Mouse (Mus musculus): ENCODE data around the gene Hic2. TPM values are rescaled to one million over a fixed set of nuclear protein-coding genes. Genes with fewer than 3 reads are reported as not detected.
"Not testable (repeated sequence)": the region's sequence is repeated elsewhere in the genome, so short reads cannot be mapped to it uniquely, and the experiment has no call there.

The Hic2 gene
- polyA plus RNA-seq, 1 experiment from 2014 or later: 10.6 TPM

DNA sequence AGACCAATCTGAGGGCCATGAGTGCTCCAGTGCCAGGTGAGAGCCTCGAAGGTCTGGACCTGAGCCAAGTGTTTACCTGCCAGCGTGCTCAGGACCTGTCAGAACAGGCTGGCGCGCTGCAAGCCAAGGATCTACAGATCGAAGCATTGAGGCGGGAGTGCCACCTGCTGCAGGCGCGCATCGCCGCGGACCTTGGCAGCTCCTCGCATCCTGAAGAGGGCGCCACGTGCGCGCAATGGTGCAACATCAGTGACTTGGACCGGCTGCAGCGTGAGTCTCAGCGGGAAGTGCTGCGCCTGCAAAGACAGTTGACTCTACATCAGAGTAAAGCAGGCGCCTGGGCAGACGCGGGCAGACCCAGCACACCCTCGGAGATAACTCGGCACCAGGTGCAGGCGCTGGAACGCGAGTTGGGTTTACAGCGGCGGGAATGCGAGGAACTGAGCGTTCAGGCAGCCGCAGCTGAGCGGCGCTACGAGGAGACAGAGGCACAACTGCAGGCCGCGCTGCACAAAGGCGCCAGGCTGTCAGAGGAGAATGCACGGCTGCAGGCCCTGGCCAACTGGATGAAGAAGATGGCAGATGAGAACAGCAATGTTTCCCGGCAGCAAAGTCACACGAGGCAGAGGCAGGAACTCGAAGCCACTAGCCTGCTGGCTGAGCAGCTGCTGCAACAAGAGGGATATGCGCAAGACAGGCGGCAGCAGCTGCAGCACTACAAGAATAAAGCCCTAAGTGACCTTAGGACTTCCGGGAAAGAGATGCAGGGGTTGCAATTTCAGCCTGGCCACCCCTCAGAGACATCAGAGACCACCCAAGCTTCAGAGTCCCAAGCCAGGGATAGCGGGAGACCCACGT is 23.2 kb upstream of the Hic2 start:
- Histone ChIP-seq H3K9me3 (no peaks in the 10 kb centered on the region), H3K9ac (peak overlapping the region; percentile 44), H3K27me3 (peaks cover 42% of the 10 kb centered on the region), H3K4me3 (peak overlapping the region; percentile 47), H3K27ac (no peak overlapping the region), H3K4me2 (replicated peaks) (peak overlapping the region; percentile 98), H3K4me1 (peaks cover 21% of the 10 kb centered on the region), H3K36me3 (no peaks in the 10 kb centered on the region)
- peak; percentile 82 for ATAC-seq (ENCODE audit: insufficient number of reproducible peaks, insufficient read depth, low FRiP score, low TSS enrichment)
- WGBS: 7% methylated on average over 48 of the region's 48 CpGs

DNA sequence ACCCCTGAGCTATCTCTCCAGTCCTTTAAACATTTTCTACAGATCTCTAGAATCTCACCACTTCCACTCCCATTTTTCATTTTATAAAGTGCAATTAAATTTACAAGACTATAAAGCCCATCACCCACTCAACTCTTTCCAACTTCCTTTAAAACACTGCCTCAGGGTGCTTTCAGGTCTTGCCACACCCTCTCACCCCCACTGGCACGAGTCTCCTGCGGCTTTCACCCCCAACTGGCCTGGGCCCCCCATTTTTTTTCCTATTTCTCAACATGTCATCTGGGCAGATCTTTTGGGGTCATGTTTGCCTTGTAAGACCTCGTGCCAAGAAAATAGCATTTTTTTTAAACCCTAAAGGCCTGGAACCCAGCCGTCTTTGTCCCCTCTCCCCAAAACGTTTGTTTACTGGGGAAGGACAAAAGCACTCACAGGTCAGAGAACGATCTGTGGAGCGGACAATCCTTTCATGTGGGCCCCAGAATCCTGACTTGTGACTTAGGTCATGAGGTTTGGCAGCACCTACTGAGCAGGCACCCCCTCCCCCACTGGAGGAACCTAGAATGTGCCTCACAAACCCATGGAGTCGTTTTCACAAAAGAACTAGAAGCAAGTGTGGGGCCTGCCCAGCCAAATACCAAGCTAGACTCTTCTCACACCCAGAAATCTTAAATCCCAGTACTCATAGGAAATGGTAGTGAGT is 16.3 kb upstream of the Hic2 start:
- no peaks in the 10 kb centered on the region for H3K36me3 ChIP-seq
- no peaks in the 10 kb centered on the region for H3K4me1 ChIP-seq
- H3K9me3 ChIP-seq: no peaks in the 10 kb centered on the region
- no peak overlapping the region for H3K9ac ChIP-seq
- no peak overlapping the region for H3K4me3 ChIP-seq
- 61% methylated on average over 8 of the region's 8 CpGs for WGBS
- no peak for ATAC-seq (ENCODE audit: insufficient number of reproducible peaks, insufficient read depth, low FRiP score, low TSS enrichment)
- H3K4me2 ChIP-seq (replicated peaks): no peak overlapping the region
- peaks cover 1% of the 10 kb centered on the region; the same call in 1 of the 2 replicates for H3K27me3 ChIP-seq
- no peak overlapping the region for H3K27ac ChIP-seq

DNA sequence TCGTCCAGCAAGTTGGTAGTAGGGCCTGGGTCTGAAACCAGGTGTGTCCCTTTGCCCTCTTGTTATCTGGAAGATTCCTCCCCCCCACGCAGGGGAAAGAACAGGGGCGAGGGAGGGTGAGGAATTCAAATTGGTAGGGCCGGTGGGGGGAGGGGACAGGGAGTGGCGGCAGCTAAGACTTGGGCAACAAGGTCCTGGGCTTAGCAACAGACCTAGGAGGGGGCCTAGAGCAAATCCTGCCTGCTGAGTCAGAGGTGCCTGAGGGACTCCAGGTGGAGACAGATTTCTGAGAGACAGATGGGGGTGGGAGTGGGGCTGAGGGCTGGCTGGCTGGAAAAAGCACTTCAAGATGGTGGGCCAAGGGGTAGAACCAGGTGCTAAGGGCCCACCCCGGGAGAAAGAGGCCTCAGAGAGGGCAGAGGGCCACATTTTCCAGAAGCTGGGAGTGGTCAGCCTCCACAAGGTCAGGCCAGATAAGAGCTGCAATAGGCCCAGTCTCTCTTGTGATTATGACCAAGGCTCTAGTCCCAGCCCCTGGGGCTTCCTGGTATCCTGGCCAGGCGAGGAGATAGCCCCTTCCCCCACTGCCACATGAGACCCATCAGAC is 13.1 kb upstream of the Hic2 start:
- no peak overlapping the region for H3K4me2 ChIP-seq (replicated peaks)
- no peaks in the 10 kb centered on the region for H3K9me3 ChIP-seq
- no peaks in the 10 kb centered on the region for H3K4me1 ChIP-seq
- no peak for ATAC-seq (ENCODE audit: insufficient number of reproducible peaks, insufficient read depth, low FRiP score, low TSS enrichment)
- no peak overlapping the region for H3K4me3 ChIP-seq
- H3K27ac ChIP-seq: no peak overlapping the region
- no peaks in the 10 kb centered on the region for H3K36me3 ChIP-seq
- no peak overlapping the region for H3K9ac ChIP-seq
- no peaks in the 10 kb centered on the region for H3K27me3 ChIP-seq
- WGBS: 20% methylated on average over 7 of the region's 7 CpGs

DNA sequence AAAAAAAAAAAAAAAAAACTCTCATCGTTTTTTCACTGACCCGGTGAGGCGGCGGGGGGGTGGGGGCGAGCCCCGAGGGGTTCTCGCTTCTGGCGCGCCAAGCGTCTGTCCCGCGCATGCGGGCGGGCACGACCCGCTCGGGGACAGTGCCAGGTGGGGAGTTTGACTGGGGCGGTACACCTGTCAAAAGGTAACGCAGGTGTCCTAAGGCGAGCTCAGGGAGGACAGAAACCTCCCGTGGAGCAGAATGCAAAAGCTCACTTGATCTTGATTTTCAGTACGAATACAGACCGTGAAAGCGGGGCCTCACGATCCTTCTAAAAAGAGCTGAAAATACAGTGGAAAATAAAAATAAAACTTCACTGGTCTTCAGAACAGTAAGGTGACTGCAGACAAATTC is 11.2 kb upstream of the Hic2 start:
- no peaks in the 10 kb centered on the region for H3K27me3 ChIP-seq
- H3K36me3 ChIP-seq: no peaks in the 10 kb centered on the region
- no peak overlapping the region for H3K4me3 ChIP-seq
- whole genome bisulfite sequencing: 29% methylated on average over 25 of the region's 25 CpGs
- H3K4me2 ChIP-seq (replicated peaks): no peak overlapping the region
- no peak overlapping the region for H3K27ac ChIP-seq
- H3K4me1 ChIP-seq: no peaks in the 10 kb centered on the region
- H3K9me3 ChIP-seq: no peaks in the 10 kb centered on the region
- no peak overlapping the region for H3K9ac ChIP-seq
- ATAC-seq (ENCODE audit: insufficient number of reproducible peaks, insufficient read depth, low FRiP score, low TSS enrichment): peak; percentile 100

DNA sequence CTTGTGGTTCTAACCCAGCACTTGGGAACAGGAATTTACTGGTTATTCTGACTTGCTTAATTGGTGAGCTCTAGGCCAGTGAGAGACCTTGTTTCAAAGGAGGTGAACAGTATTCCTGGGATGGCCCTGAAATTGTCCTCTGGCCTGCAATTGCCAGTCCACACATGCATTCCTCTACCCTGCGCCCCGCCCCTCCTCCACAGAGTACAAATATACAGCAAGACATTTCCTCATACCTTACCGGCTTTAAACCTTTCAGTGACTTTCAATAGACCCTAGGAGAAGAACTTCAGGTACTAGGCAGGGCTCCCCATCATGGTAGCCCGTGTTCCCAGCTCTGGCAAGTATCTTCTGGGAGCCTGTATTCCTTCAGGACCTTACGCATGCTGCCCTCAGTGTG is 7.8 kb upstream of the Hic2 start:
- Histone ChIP-seq H3K4me2 (replicated peaks) (no peak overlapping the region), H3K27ac (no peak overlapping the region), H3K36me3 (no peaks in the 10 kb centered on the region), H3K9ac (no peak overlapping the region), H3K4me1 (no peaks in the 10 kb centered on the region), H3K9me3 (peaks cover 5% of the 10 kb centered on the region; the same call in 1 of the 2 replicates), H3K4me3 (no peak overlapping the region), H3K27me3 (no peaks in the 10 kb centered on the region)
- 89% methylated on average over 5 of the region's 5 CpGs for WGBS
- no peak for ATAC-seq (ENCODE audit: insufficient number of reproducible peaks, insufficient read depth, low FRiP score, low TSS enrichment)

DNA sequence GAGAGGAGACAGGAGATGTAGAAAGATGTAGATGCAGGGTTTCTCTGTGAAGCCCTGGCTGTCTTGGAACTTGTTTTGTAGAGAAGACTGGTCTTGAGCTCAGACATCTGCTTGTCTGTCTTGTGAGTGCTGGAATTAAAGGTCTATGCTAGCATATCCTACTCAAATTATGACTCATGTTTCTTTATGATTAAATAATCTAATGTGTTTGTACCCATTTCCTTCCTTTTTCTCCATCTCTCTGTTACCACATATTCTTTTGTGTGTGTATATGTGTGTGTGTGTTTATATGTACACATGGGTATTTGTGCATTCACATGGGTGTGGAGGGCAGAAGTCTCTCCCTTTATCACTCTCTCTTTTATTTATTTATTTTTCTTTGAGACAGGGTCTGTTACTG is 6.9 kb upstream of the Hic2 start:
- no peaks in the 10 kb centered on the region for H3K4me1 ChIP-seq
- ATAC-seq (ENCODE audit: insufficient number of reproducible peaks, insufficient read depth, low FRiP score, low TSS enrichment): no peak
- no peaks in the 10 kb centered on the region for H3K36me3 ChIP-seq
- no peak overlapping the region for H3K9ac ChIP-seq
- no peak overlapping the region for H3K4me3 ChIP-seq
- no peaks in the 10 kb centered on the region for H3K27me3 ChIP-seq
- H3K9me3 ChIP-seq: peaks cover 5% of the 10 kb centered on the region; the same call in 1 of the 2 replicates
- no peak overlapping the region for H3K4me2 ChIP-seq (replicated peaks)
- H3K27ac ChIP-seq: no peak overlapping the region

DNA sequence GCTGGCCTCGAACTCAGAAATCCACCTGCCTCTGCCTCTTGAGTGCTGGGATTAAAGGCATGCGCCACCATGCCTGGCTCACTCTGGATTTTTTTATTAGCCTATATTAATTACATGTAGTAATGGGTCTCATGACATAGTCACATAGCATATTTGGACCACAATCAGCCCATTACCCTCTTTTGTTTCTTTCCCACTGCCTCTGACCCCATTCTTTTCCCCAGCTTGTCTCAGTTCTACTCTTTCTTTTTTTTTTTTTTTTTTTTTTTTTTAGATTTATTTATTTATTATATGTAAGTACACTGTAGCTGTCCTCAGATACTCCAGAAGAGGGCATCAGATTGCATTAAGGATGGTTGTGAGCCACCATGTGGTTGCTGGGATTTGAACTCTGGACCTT is 1.8 kb upstream of the Hic2 start:
- H3K36me3 ChIP-seq; H3K9me3 ChIP-seq; H3K4me2 ChIP-seq (replicated peaks); ATAC-seq (ENCODE audit: insufficient number of reproducible peaks, insufficient read depth, low FRiP score, low TSS enrichment); H3K9ac ChIP-seq; H3K27me3 ChIP-seq; H3K27ac ChIP-seq; H3K4me3 ChIP-seq: not testable (repeated sequence)
- WGBS: 93% methylated on average over 2 of the region's 2 CpGs
- peaks cover 21% of the 10 kb centered on the region for H3K4me1 ChIP-seq

DNA sequence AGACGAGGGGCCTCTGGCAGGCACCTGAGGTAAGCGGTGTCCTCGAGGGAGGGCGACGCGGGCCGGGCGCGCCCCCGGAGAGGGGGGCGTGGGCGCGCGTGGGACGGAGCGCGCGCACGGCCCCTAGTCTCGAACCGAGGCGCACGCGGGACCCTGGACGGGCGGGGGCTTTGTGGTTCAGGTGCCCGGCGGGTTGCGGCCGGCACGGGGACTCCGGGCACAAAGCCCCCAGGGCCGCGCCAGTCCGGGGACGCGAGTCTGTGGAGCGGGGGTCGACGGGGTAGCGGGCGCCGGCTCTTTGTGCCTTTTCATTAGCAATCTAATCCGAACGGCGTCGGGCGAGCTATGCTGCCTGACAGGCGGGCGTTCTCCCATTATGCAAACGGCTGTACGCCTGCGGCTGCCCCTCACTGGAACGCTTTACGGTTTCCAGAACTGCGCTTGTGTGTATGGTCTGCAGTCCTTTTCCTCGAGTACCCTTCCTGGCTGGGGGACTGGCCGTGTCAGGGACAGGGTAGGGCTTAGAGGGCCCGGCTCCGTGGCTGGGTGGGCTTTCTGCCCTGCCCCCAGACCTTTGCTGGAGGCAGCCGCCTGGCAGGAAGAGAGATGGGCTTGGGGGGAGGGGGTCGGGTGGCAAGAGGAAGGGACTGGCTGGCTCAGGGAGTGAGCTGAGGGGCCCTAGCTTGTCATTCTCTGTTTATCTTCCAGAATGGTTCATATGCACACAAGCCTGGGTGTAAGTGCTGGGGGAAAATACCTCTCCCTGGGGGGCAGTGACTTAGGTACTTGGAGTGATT is 528 bp downstream of the Hic2 start:
- Histone ChIP-seq H3K27me3 (no peaks in the 10 kb centered on the region), H3K4me2 (replicated peaks) (peak overlapping the region; percentile 94), H3K27ac (peak overlapping the region; percentile 92), H3K4me3 (peak overlapping the region; percentile 88), H3K36me3 (no peaks in the 10 kb centered on the region), H3K9ac (peak overlapping the region; percentile 75), H3K4me1 (peaks cover 24% of the 10 kb centered on the region), H3K9me3 (peaks cover 5% of the 10 kb centered on the region; the same call in 1 of the 2 replicates)
- peak; percentile 68 for ATAC-seq (ENCODE audit: insufficient number of reproducible peaks, insufficient read depth, low FRiP score, low TSS enrichment)
- under 1% methylated on average over 62 of the region's 62 CpGs for WGBS

DNA sequence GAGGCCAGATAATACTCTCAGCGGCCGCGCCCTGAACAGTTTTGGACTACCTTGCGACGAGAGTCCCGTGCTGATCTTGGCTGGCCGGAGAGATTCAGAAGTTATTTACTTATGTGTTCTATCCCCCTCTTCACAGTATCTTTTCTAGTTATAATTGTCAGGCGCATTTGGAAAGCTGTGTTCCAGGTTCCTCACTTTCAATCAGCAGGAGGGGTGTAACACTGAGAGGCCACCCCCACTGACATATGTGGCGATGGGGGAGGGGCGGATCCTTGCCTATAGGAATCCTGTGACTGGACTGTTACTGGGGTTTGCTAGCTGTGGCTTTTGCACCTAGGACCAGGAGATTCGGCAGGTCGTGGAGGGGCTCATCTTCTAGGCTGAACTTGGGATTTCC is 1.1 kb downstream of the Hic2 start:
- 2% methylated on average over 12 of the region's 12 CpGs for WGBS
- ATAC-seq (ENCODE audit: insufficient number of reproducible peaks, insufficient read depth, low FRiP score, low TSS enrichment): no peak
- Histone ChIP-seq H3K9me3 (peaks cover 4% of the 10 kb centered on the region; the same call in 1 of the 2 replicates), H3K4me2 (replicated peaks) (peak overlapping the region; percentile 94), H3K9ac (peak overlapping the region; percentile 75), H3K4me3 (peak overlapping the region; percentile 88), H3K4me1 (peaks cover 27% of the 10 kb centered on the region), H3K27ac (peak overlapping the region; percentile 92), H3K27me3 (no peaks in the 10 kb centered on the region), H3K36me3 (no peaks in the 10 kb centered on the region)

DNA sequence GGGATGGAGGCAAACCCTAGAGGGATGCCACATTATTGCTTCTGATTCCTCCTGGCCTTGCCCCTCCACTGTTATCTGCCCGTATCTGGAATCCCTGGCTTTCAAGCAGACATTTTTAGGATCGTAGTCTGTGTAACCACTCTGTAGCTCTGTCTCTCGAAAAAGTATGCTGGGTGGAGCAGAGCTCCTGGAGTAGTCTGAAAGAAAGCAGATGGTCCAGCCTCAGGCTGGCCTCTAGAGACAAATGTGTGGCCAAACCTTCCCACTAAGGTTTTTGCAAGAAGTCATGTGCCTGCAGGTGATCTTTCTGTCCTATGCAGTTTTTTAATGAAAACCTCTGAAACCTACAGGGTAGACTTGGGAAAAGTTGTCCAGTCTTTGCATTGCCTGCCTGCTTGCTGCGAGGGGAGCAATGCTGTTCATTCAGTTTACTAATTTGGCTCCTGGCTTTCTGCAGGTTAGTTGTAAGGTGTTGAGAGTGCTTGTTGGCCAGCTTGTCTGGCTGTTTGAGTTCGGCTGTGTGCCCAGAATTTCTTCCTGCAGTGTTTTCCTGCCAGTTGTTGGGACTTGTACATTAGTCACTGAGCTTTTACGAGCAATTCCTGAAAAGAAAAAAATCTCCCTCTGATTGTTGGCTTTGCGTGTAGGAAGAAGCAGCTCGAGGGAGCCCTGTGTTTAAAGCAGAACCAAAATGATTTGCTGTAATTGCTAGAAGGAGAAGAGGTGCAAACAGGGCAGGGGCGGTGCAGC is 1.7 kb downstream of the Hic2 start:
- no peaks in the 10 kb centered on the region for H3K27me3 ChIP-seq
- H3K4me3 ChIP-seq: peak overlapping the region; percentile 88
- H3K4me2 ChIP-seq (replicated peaks): peak overlapping the region; percentile 94
- H3K4me1 ChIP-seq: peaks cover 32% of the 10 kb centered on the region
- ATAC-seq (ENCODE audit: insufficient number of reproducible peaks, insufficient read depth, low FRiP score, low TSS enrichment): no peak
- H3K36me3 ChIP-seq: no peaks in the 10 kb centered on the region
- WGBS: 46% methylated on average over 9 of the region's 9 CpGs
- no peaks in the 10 kb centered on the region; the same call in 1 of the 2 replicates for H3K9me3 ChIP-seq
- H3K9ac ChIP-seq: peak overlapping the region; percentile 75
- peak overlapping the region; percentile 38; the same call in 1 of the 2 replicates for H3K27ac ChIP-seq

DNA sequence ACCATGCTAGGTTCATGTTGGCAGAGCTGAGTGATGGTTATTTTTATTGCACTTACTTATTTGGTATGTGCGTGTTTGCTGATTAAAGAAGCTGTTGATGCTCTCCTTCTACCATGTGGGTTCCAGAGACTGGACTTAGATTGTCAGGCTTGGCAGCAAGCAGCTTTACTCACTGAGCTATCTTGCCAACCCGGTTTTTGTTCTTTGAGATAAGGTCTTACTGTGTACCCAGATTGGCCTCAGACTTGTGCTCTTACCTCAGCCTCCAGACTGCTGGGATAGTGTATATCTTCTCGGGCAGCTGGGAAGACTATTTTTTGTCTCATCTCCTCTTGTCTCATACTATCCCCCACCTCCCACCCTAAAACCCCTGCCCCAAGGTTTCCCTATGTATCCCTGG is 4.3 kb downstream of the Hic2 start:
- no peak overlapping the region for H3K4me3 ChIP-seq
- H3K9ac ChIP-seq: no peak overlapping the region
- H3K27ac ChIP-seq: no peak overlapping the region
- 88% methylated on average over 3 of the region's 3 CpGs for WGBS
- no peaks in the 10 kb centered on the region for H3K9me3 ChIP-seq
- no peaks in the 10 kb centered on the region for H3K36me3 ChIP-seq
- peaks cover 32% of the 10 kb centered on the region for H3K4me1 ChIP-seq
- no peak overlapping the region for H3K4me2 ChIP-seq (replicated peaks)
- no peak for ATAC-seq (ENCODE audit: insufficient number of reproducible peaks, insufficient read depth, low FRiP score, low TSS enrichment)
- no peaks in the 10 kb centered on the region for H3K27me3 ChIP-seq
